In the genomic region with DNA sequence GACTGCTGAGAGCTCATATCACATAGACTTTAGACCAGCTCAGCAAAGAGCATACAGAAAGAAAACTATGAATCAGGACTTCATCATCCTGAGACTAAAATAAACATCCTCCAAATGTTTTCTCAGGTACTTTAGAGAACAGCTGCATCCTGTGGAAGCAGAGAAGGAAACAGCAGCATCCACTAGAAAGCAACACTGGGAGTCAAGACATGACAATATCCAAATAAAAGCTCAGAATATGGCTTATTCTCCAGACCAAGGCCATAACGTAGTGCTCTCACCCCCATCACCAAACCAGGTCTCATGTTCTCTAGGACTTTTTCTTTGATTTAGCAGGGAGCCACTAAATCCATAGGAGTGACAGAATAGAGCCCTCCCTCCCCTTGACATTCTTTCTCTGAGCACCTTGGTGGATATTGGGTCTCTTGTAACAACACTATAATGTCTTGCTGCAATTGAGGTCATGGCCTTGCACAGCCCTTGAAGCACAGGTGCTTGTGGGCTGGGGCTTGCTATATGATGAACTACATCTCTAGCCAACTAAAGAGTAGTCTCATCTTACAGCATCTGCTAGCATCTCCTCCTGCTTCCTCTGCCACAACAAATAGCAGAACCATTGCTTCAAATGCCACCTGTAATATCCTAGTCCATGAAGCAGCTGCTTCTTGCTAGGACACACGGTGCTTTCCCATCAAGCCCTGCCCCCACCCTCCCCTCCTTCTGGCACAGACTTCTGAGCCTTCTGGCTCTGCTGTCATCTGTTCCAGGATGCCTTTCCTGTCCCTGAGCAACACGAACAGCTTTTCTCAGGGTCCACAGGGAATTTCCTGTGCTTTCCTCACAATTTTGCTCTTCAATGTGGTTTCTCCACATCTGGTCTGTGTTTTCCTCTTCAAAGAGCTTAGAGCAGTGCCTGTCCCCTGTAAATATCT, we compare ENCODE assay signal across 8 mouse cellular contexts.
DNase-seq lines count a peak whose midpoint lies in the region; ATAC-seq and TF ChIP-seq lines count a peak whose summit lies in the region.

No protein-coding gene starts in this region.

- peak overlapping the region; percentile 23 for H3K27ac ChIP-seq in kidney, embryonic 16.5 days (ENCODE audit: low read length)
- H3K27ac ChIP-seq in kidney, postnatal 0 days: no peak overlapping the region
- no peak overlapping the region for H3K27ac ChIP-seq in neural tube, embryonic 14.5 days (ENCODE audit: low read depth, low read length)

- H3K4me1 ChIP-seq in kidney, embryonic 16.5 days (ENCODE audit: insufficient read depth, low read length): no peaks in the 10 kb centered on the region
- H3K4me1 ChIP-seq in kidney, postnatal 0 days (replicated peaks; ENCODE audit: insufficient read depth, low read length): no peaks in the 10 kb centered on the region
- no peaks in the 10 kb centered on the region for H3K4me1 ChIP-seq in neural tube, embryonic 14.5 days (ENCODE audit: control insufficient read depth, insufficient read depth, low read length)

- intact Hi-C loops in gastrocnemius, postnatal 14 days (cut with DNase I; ENCODE audit: low total_unique reads): no loop called here

- H3K27me3 ChIP-seq in kidney, embryonic 16.5 days (ENCODE audit: insufficient read depth, low read length): no peaks in the 10 kb centered on the region
- H3K27me3 ChIP-seq in kidney, postnatal 0 days (ENCODE audit: insufficient read depth, low read length): no peaks in the 10 kb centered on the region
- no peaks in the 10 kb centered on the region for H3K27me3 ChIP-seq in neural tube, embryonic 14.5 days (ENCODE audit: control insufficient read depth, insufficient read depth, low read length)

- no peak overlapping the region for H3K4me3 ChIP-seq in kidney, embryonic 16.5 days (ENCODE audit: low read length)
- H3K4me3 ChIP-seq in kidney, postnatal 0 days (replicated peaks; ENCODE audit: low read depth, low read length): no peak overlapping the region
- H3K4me3 ChIP-seq in neural tube, embryonic 14.5 days (ENCODE audit: low read depth, low read length): no peak overlapping the region

- 3% methylated on average over 3 of the region's 3 CpGs for WGBS in kidney, embryonic 16.5 days
- WGBS in kidney, postnatal 0 days: 5% methylated on average over 3 of the region's 3 CpGs
- WGBS in neural tube, embryonic 14.5 days: 37% methylated on average over 3 of the region's 3 CpGs

- H3K9ac ChIP-seq in kidney, embryonic 16.5 days (replicated peaks; ENCODE audit: low read length): no peak overlapping the region
- H3K9ac ChIP-seq in kidney, postnatal 0 days (ENCODE audit: low read depth, low read length): no peak overlapping the region
- no peak overlapping the region for H3K9ac ChIP-seq in neural tube, embryonic 14.5 days (replicated peaks; ENCODE audit: low read depth, low read length)

- H3K36me3 ChIP-seq in kidney, embryonic 16.5 days (ENCODE audit: insufficient read depth, low read length): no peaks in the 10 kb centered on the region
- no peaks in the 10 kb centered on the region for H3K36me3 ChIP-seq in kidney, postnatal 0 days (ENCODE audit: insufficient read depth, low read length)
- no peaks in the 10 kb centered on the region for H3K36me3 ChIP-seq in neural tube, embryonic 14.5 days (ENCODE audit: control insufficient read depth, insufficient read depth, low read length)

- H3K4me2 ChIP-seq in kidney, embryonic 16.5 days (replicated peaks; ENCODE audit: low read depth, low read length): no peak overlapping the region
- no peak overlapping the region for H3K4me2 ChIP-seq in kidney, postnatal 0 days (ENCODE audit: low read length)
- no peak overlapping the region for H3K4me2 ChIP-seq in neural tube, embryonic 14.5 days (ENCODE audit: low read depth, low read length)

- no peak for TF ChIP-seq CTCF in kidney, postnatal 0 days (IDR thresholded peaks at IDR 0.05; ENCODE audit: low read depth)

- peak; percentile 92 for ATAC-seq in kidney, embryonic 16.5 days (ENCODE audit: low FRiP score, low TSS enrichment)
- ATAC-seq in kidney, postnatal 0 days (replicated peaks; ENCODE audit: low FRiP score, low read depth): peak; percentile 54
- peak; percentile 71; the same call in 1 of the 2 replicates for ATAC-seq in neural tube, embryonic 14.5 days (ENCODE audit: low read depth)
- ATAC-seq in monocyte, adult 5-6 weeks (replicated peaks; ENCODE audit: insufficient number of reproducible peaks, low FRiP score, low TSS enrichment, poor library complexity, severe bottlenecking): no peak

- DNase-seq in kidney, adult 11 months: no peak
- DNase-seq in embryo, embryonic 11 days: peak; percentile 77
- DNase-seq in gastrocnemius, postnatal 14 days: peak; percentile 36
- peak; percentile 33 for DNase-seq in kidney, postnatal 0 days (ENCODE audit: low spot score)
- DNase-seq in B cell, adult 2 months: no peak

- no peaks in the 10 kb centered on the region for H3K9me3 ChIP-seq in kidney, embryonic 16.5 days (ENCODE audit: low read length)
- no peaks in the 10 kb centered on the region for H3K9me3 ChIP-seq in kidney, postnatal 0 days (replicated peaks; ENCODE audit: low read length)
- H3K9me3 ChIP-seq in neural tube, embryonic 14.5 days (ENCODE audit: control insufficient read depth, low read length): no peaks in the 10 kb centered on the region

Comparison
In these comparisons a context has a peak if more than half of its experiments do, and no peak if none do; other contexts are left out.
1. DNase-seq: peak in embryo, embryonic 11 days (single experiment), gastrocnemius, postnatal 14 days (single experiment) and kidney, postnatal 0 days (single experiment); none in kidney, adult 11 months (single experiment) and B cell, adult 2 months (0 of 2).